Mouse (Mus musculus) stomach, postnatal 0 days (tissue): ENCODE results near the gene Vav3. TPM values are rescaled to one million over a fixed set of nuclear protein-coding genes. Genes with fewer than 3 reads are reported as not detected.

Experiments used
- ATAC-seq: fragments of 200-750 bp; cut with Nextera tagmentation; 2 replicates; pipeline ENCODE4 v1.8.0; 2017; ENCODE audit not compliant: low FRiP score, low TSS enrichment
- DNase-seq: peaks from one replicate; pipeline ENCODE4 v3.0.0-alpha.2; 2016; ENCODE audit warnings: low spot score
- H3K27ac ChIP-seq: fragments of 300-500 bp; sonication (generic); replicated peaks from 2 replicates; pipeline ENCODE4 v1.5.1; 2014; ENCODE audit warnings: mild to moderate bottlenecking, control low read depth
- H3K27me3 ChIP-seq: fragments of 300-500 bp; sonication (generic); 2 replicates; pipeline ENCODE4 v1.6.1; 2014; ENCODE audit warnings: low read length; ENCODE audit not compliant: control insufficient read depth, insufficient read depth
- H3K36me3 ChIP-seq: fragments of 300-500 bp; sonication (generic); 2 replicates; pipeline ENCODE4 v1.6.1; 2014; ENCODE audit warnings: low read length, mixed read lengths; ENCODE audit not compliant: control insufficient read depth, insufficient read depth
- H3K4me1 ChIP-seq: fragments of 300-500 bp; sonication (generic); replicated peaks from 2 replicates; pipeline ENCODE4 v1.6.1; 2014; ENCODE audit warnings: antibody characterized with exemption; ENCODE audit not compliant: control insufficient read depth, insufficient read depth
- H3K4me2 ChIP-seq: fragments of 300-500 bp; sonication (generic); replicated peaks from 2 replicates; pipeline ENCODE4 v1.6.1; 2014; ENCODE audit warnings: low read depth, mild to moderate bottlenecking, control low read depth, moderate library complexity
- H3K4me3 ChIP-seq: fragments of 300-500 bp; sonication (generic); 2 replicates; pipeline ENCODE4 v1.5.1; 2014; ENCODE audit warnings: low read depth, low read length, control low read depth
- H3K9ac ChIP-seq: fragments of 300-500 bp; sonication (generic); 2 replicates; pipeline ENCODE4 v1.6.1; 2014; ENCODE audit warnings: mild to moderate bottlenecking, low read length, control low read depth, mixed read lengths
- H3K9me3 ChIP-seq: fragments of 300-500 bp; sonication (generic); 2 replicates; pipeline ENCODE4 v1.6.1; 2016; ENCODE audit warnings: low read length; ENCODE audit not compliant: control insufficient read depth
- CTCF ChIP-seq: IDR thresholded peaks from 2 replicates; pipeline ENCODE4 v1.5.1; 2016; ENCODE audit warnings: antibody characterized with exemption, low read depth, mild to moderate bottlenecking, moderate library complexity
- EP300 ChIP-seq: optimal IDR thresholded peaks from 2 replicates; pipeline ENCODE3; 2016; ENCODE audit warnings: antibody characterized with exemption
- WGBS: fragments of 180-500 bp; shearing (Covaris S2); extraction: QIAGEN DNeasy Blood & Tissue Kit; methylation state at CpG from one replicate; pipeline ENCODE4 v1.1.7; 2014; 5-methylcytosine and 5-hydroxymethylcytosine counted together
- polyA plus RNA-seq: library from polyadenylated mRNA; unstranded; fragments of >200 nt; fragmentation: Nextera tagmentation; extraction: Ambion mirVana; gene quantifications from 2 replicates; pipeline ENCODE4 v1.2.1, GENCODE M21; 2015

Gene Vav3
- polyA plus RNA-seq, 1 experiment from 2014 or later, result 20.2 TPM

GRCm38 (mm10) chr3:109690566-109690965 lies 350.1 kb downstream of the Vav3 start:
- Histone ChIP-seq H3K4me3 (no peak overlapping the region), H3K9ac (no peak overlapping the region), H3K36me3 (no peaks in the 10 kb centered on the region), H3K9me3 (no peaks in the 10 kb centered on the region), H3K4me1 (no peaks in the 10 kb centered on the region), H3K27me3 (no peaks in the 10 kb centered on the region), H3K27ac (no peak overlapping the region), H3K4me2 (no peak overlapping the region)
- TF ChIP-seq CTCF, result no peak
- no peak for TF ChIP-seq EP300
- 73% methylated on average over 2 of the region's 2 CpGs for WGBS
- DNase-seq (no peak), ATAC-seq (no peak)

- Histone ChIP-seq H3K4me1 (no peaks in the 10 kb centered on the region), H3K27me3 (no peaks in the 10 kb centered on the region), H3K9ac (no peak overlapping the region), H3K4me2 (no peak overlapping the region), H3K9me3 (no peaks in the 10 kb centered on the region), H3K27ac (no peak overlapping the region), H3K4me3 (no peak overlapping the region), H3K36me3 (no peaks in the 10 kb centered on the region)
- DNase-seq (no peak), ATAC-seq (no peak)
- WGBS, result 75% methylated on average over 3 of the region's 3 CpGs
- no peak for TF ChIP-seq CTCF
- no peak for TF ChIP-seq EP300
These were observed 352.2 kb downstream of the Vav3 start for GRCm38 (mm10) chr3:109692613-109693012.

GRCm38 (mm10) chr3:109701301-109701700 lies 360.8 kb downstream of the Vav3 start:
- Histone ChIP-seq H3K4me2 (no peak overlapping the region), H3K27me3 (no peaks in the 10 kb centered on the region), H3K36me3 (no peaks in the 10 kb centered on the region), H3K4me3 (no peak overlapping the region), H3K4me1 (no peaks in the 10 kb centered on the region), H3K9ac (no peak overlapping the region), H3K27ac (no peak overlapping the region), H3K9me3 (no peaks in the 10 kb centered on the region)
- DNase-seq, result no peak
- TF ChIP-seq CTCF (no peak), EP300 (no peak)
- no peak for ATAC-seq
- 27% methylated on average over 1 of the region's 1 CpGs for WGBS

GRCm38 (mm10) chr3:109707786-109708460 lies 367.5 kb downstream of the Vav3 start:
- no peaks in the 10 kb centered on the region for H3K9me3 ChIP-seq
- H3K27ac ChIP-seq, result no peak overlapping the region
- H3K9ac ChIP-seq, result no peak overlapping the region
- no peak overlapping the region for H3K4me3 ChIP-seq
- H3K4me1 ChIP-seq, result no peaks in the 10 kb centered on the region
- 81% methylated on average over 2 of the region's 2 CpGs for WGBS
- no peaks in the 10 kb centered on the region for H3K27me3 ChIP-seq
- no peak overlapping the region for H3K4me2 ChIP-seq
- H3K36me3 ChIP-seq, result no peaks in the 10 kb centered on the region
- no peak for ATAC-seq
- no peak for TF ChIP-seq CTCF
- no peak for TF ChIP-seq EP300
- DNase-seq, result no peak

GRCm38 (mm10) chr3:109711751-109712150 lies 371.3 kb downstream of the Vav3 start:
- 83% methylated on average over 7 of the region's 7 CpGs for WGBS
- TF ChIP-seq EP300 (no peak), CTCF (no peak)
- DNase-seq, result no peak
- no peaks in the 10 kb centered on the region for H3K36me3 ChIP-seq
- H3K4me2 ChIP-seq, result no peak overlapping the region
- H3K4me1 ChIP-seq, result no peaks in the 10 kb centered on the region
- H3K4me3 ChIP-seq, result no peak overlapping the region
- no peaks in the 10 kb centered on the region for H3K27me3 ChIP-seq
- no peaks in the 10 kb centered on the region for H3K9me3 ChIP-seq
- H3K9ac ChIP-seq, result no peak overlapping the region
- H3K27ac ChIP-seq, result no peak overlapping the region
- no peak for ATAC-seq

- no peaks in the 10 kb centered on the region for H3K36me3 ChIP-seq
- no peak overlapping the region for H3K4me3 ChIP-seq
- H3K9me3 ChIP-seq, result no peaks in the 10 kb centered on the region
- no peaks in the 10 kb centered on the region for H3K4me1 ChIP-seq
- no peak overlapping the region for H3K27ac ChIP-seq
- DNase-seq (no peak), ATAC-seq (no peak)
- no peak for TF ChIP-seq CTCF
- no peak for TF ChIP-seq EP300
- H3K9ac ChIP-seq, result no peak overlapping the region
- no peak overlapping the region for H3K4me2 ChIP-seq
- no peaks in the 10 kb centered on the region for H3K27me3 ChIP-seq
These were observed 374.0 kb downstream of the Vav3 start for GRCm38 (mm10) chr3:109714476-109714875.
